Mouse (Mus musculus): ENCODE data around the gene Eral1. TPM values are rescaled to one million over a fixed set of nuclear protein-coding genes. Genes with fewer than 3 reads are reported as not detected.

Eral1 gene
- polyA plus RNA-seq, 1 experiment: 24.6 TPM

DNA sequence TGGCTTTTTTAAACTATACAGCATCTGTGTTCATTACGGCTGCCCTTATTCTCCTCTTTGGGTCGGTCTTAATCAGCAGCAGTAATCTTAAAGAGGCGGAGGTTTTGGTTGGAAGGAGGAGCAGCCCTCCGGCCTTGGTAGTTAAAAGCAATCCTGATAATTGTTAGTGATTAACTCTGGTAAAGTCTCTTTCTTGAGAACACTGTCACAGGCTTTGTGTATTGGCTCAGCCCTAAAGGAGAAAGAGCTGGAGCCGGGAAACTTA, 35.9 kb upstream of the Eral1 start:
- Histone ChIP-seq H3K79me2 (ENCODE audit: control insufficient read depth, insufficient read depth) (peaks cover 94% of the 10 kb centered on the region), H3K27me3 (ENCODE audit: control insufficient read depth, insufficient read depth, insufficient read length) (no peaks in the 10 kb centered on the region), H3K4me2 (ENCODE audit: low read depth) (peak overlapping the region; percentile 73), H3ac (ENCODE audit: control insufficient read depth, insufficient read length) (no peak overlapping the region), H3K4me3 (peak overlapping the region; percentile 28), H3K36me3 (ENCODE audit: control insufficient read depth, insufficient read depth) (no peaks in the 10 kb centered on the region)
- TF ChIP-seq MAX (IDR thresholded peaks at IDR 0.05; ENCODE audit: low read depth) (no peak), E2F4 (IDR thresholded peaks at IDR 0.05; ENCODE audit: insufficient read depth) (no peak), TCF12 (IDR thresholded peaks at IDR 0.05; ENCODE audit: insufficient read depth, poor library complexity, severe bottlenecking) (no peak), POLR2A (IDR thresholded peaks at IDR 0.05; ENCODE audit: insufficient read length, low read depth) (no peak), MYOG (IDR thresholded peaks at IDR 0.05; ENCODE audit: control insufficient read depth in 1 of 3, insufficient read depth in 1 of 3, insufficient read length in 2 of 3, low read depth in 2 of 3) (no peak), POLR2AphosphoS2 (IDR thresholded peaks at IDR 0.05; ENCODE audit: insufficient read length, low read depth) (no peak), SRF (IDR thresholded peaks at IDR 0.05; ENCODE audit: control insufficient read depth, insufficient read length, low read depth) (no peak), TCF3 (IDR thresholded peaks at IDR 0.05; ENCODE audit: insufficient read length, low read depth) (no peak), CEBPB (IDR thresholded peaks at IDR 0.05; ENCODE audit: insufficient read depth, poor library complexity, severe bottlenecking) (no peak), REST (IDR thresholded peaks at IDR 0.05; ENCODE audit: insufficient read depth, insufficient read length) (no peak), MYOD1 (IDR thresholded peaks at IDR 0.05; ENCODE audit: control insufficient read depth in 1 of 3, insufficient read length in 2 of 3, low read depth in 2 of 3) (no peak), USF1 (IDR thresholded peaks at IDR 0.05; ENCODE audit: low read depth) (no peak)

GRCm38 (mm10) chr11:78115367-78116145, 35.4 kb upstream of the Eral1 start:
- Histone ChIP-seq H3K4me3 (peak overlapping the region; percentile 28), H3K79me2 (ENCODE audit: control insufficient read depth, insufficient read depth) (peaks cover 94% of the 10 kb centered on the region), H3K36me3 (ENCODE audit: control insufficient read depth, insufficient read depth) (no peaks in the 10 kb centered on the region), H3K4me2 (ENCODE audit: low read depth) (peak overlapping the region; percentile 80), H3ac (ENCODE audit: control insufficient read depth, insufficient read length) (peak overlapping the region; percentile 41), H3K27me3 (ENCODE audit: control insufficient read depth, insufficient read depth, insufficient read length) (no peaks in the 10 kb centered on the region)
- TF ChIP-seq POLR2AphosphoS2 (IDR thresholded peaks at IDR 0.05; ENCODE audit: insufficient read length, low read depth): no peak
- peak; percentile 48 for TF ChIP-seq E2F4 (IDR thresholded peaks at IDR 0.05; ENCODE audit: insufficient read depth)

DNA sequence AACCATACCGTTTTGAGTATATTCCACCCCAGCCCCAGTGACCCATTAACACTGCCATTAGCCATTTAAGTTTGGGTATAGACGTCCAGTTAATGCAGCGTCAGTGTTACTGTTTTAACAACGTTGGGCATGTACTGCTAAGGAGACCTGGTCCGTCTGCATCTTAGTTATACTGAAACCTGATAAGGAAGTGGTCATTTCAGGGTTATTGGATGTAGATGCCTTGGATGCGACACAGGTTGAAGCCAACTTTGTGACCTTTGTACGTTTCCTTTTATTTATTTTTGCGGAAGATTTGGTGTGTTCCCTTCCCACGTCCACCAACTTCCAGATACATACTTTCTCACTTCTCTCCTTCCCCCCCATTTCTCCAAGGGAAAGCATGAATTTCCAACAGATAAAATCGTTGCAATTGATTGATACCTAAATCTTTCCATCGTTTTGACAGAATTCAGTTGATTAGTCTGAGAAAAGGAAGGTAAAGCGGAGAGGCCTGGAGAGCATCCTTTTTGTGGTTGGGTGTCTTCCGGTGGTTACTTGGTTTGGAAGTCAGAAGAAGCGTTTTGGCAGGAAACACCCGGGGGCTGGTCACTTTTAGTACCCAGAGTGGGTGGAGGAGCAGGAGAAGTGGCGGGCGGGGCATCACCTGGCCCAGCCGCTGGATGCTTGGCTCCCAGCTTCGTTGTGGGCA, 34.6 kb upstream of the Eral1 start:
- H3K36me3 ChIP-seq (ENCODE audit: control insufficient read depth, insufficient read depth): no peaks in the 10 kb centered on the region
- H3K4me2 ChIP-seq (ENCODE audit: low read depth): peak overlapping the region; percentile 80
- H3ac ChIP-seq (ENCODE audit: control insufficient read depth, insufficient read length): peak overlapping the region; percentile 41
- peak overlapping the region; percentile 28 for H3K4me3 ChIP-seq
- peaks cover 94% of the 10 kb centered on the region for H3K79me2 ChIP-seq (ENCODE audit: control insufficient read depth, insufficient read depth)
- H3K27me3 ChIP-seq (ENCODE audit: control insufficient read depth, insufficient read depth, insufficient read length): no peaks in the 10 kb centered on the region
- TF ChIP-seq USF1 (IDR thresholded peaks at IDR 0.05; ENCODE audit: low read depth): no peak
- TF ChIP-seq TCF12 (IDR thresholded peaks at IDR 0.05; ENCODE audit: insufficient read depth, poor library complexity, severe bottlenecking): no peak
- TF ChIP-seq MYOG (IDR thresholded peaks at IDR 0.05; ENCODE audit: control insufficient read depth in 1 of 3, insufficient read depth in 1 of 3, insufficient read length in 2 of 3, low read depth in 2 of 3): no peak
- TF ChIP-seq TCF3 (IDR thresholded peaks at IDR 0.05; ENCODE audit: insufficient read length, low read depth): no peak
- peak; percentile 21 for TF ChIP-seq POLR2A (IDR thresholded peaks at IDR 0.05; ENCODE audit: insufficient read length, low read depth)
- no peak for TF ChIP-seq POLR2AphosphoS2 (IDR thresholded peaks at IDR 0.05; ENCODE audit: insufficient read length, low read depth)
- no peak for TF ChIP-seq MAX (IDR thresholded peaks at IDR 0.05; ENCODE audit: low read depth)
- peak in 1 of 3 experiments; percentile 18 for TF ChIP-seq MYOD1 (IDR thresholded peaks at IDR 0.05; ENCODE audit: control insufficient read depth in 1 of 3, insufficient read length in 2 of 3, low read depth in 2 of 3)
- TF ChIP-seq E2F4 (IDR thresholded peaks at IDR 0.05; ENCODE audit: insufficient read depth): no peak
- TF ChIP-seq REST (IDR thresholded peaks at IDR 0.05; ENCODE audit: insufficient read depth, insufficient read length): no peak
- no peak for TF ChIP-seq CEBPB (IDR thresholded peaks at IDR 0.05; ENCODE audit: insufficient read depth, poor library complexity, severe bottlenecking)
- TF ChIP-seq SRF (IDR thresholded peaks at IDR 0.05; ENCODE audit: control insufficient read depth, insufficient read length, low read depth): no peak

DNA sequence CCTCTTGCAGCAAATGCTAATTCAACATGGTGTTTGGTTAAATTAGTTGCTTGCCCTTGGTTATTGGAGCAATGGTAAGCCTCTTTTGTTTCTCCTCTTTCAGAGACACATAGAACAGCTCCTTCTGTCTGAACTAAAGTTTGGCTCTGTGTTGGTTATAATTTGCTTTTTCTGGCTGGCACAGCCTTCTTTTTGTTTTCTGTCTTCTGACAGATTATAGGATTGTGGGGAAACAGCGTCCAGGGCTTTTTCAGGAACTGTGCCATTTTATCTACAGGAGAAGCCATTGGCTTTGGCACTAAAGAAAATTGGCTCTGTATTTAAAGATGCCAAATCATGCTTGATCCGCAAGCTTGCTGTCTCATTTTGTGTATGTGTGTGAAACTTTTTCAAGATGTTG, 33.4 kb upstream of the Eral1 start:
- Histone ChIP-seq H3K4me3 (no peak overlapping the region), H3K79me2 (ENCODE audit: control insufficient read depth, insufficient read depth) (peaks cover 94% of the 10 kb centered on the region), H3K4me2 (ENCODE audit: low read depth) (no peak overlapping the region), H3K36me3 (ENCODE audit: control insufficient read depth, insufficient read depth) (no peaks in the 10 kb centered on the region), H3K27me3 (ENCODE audit: control insufficient read depth, insufficient read depth, insufficient read length) (no peaks in the 10 kb centered on the region), H3ac (ENCODE audit: control insufficient read depth, insufficient read length) (no peak overlapping the region)
- no peak for TF ChIP-seq MYOG (IDR thresholded peaks at IDR 0.05; ENCODE audit: control insufficient read depth in 1 of 3, insufficient read depth in 1 of 3, insufficient read length in 2 of 3, low read depth in 2 of 3)

DNA sequence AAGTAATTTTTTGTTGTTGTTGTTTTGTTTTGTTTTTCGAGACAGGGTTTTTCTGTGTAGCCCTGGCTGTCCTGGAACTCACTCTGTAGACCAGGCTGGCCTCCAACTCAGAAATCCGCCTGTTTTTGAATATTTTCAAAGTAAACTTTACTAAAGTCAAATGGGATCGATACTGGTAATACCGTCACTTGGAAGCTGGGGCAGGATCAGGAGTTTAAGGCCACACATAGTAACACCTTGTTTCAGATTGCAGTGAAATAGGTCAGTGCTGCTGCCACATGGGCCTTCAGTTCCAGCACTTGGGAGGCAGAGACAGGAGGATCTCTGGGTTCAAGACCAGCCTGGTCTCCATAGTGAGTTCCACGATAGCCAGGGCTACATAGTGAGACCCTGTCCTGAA, 24.3 kb upstream of the Eral1 start:
- no peak overlapping the region for H3K4me3 ChIP-seq
- H3K36me3 ChIP-seq (ENCODE audit: control insufficient read depth, insufficient read depth): no peaks in the 10 kb centered on the region
- H3K79me2 ChIP-seq (ENCODE audit: control insufficient read depth, insufficient read depth): peaks cover 93% of the 10 kb centered on the region
- no peak overlapping the region for H3ac ChIP-seq (ENCODE audit: control insufficient read depth, insufficient read length)
- TF ChIP-seq POLR2A (IDR thresholded peaks at IDR 0.05; ENCODE audit: insufficient read length, low read depth) (no peak), SRF (IDR thresholded peaks at IDR 0.05; ENCODE audit: control insufficient read depth, insufficient read length, low read depth) (no peak), POLR2AphosphoS2 (IDR thresholded peaks at IDR 0.05; ENCODE audit: insufficient read length, low read depth) (no peak), MYOG (IDR thresholded peaks at IDR 0.05; ENCODE audit: control insufficient read depth in 1 of 3, insufficient read depth in 1 of 3, insufficient read length in 2 of 3, low read depth in 2 of 3) (no peak), TCF3 (IDR thresholded peaks at IDR 0.05; ENCODE audit: insufficient read length, low read depth) (no peak), CEBPB (IDR thresholded peaks at IDR 0.05; ENCODE audit: insufficient read depth, poor library complexity, severe bottlenecking) (no peak), MAX (IDR thresholded peaks at IDR 0.05; ENCODE audit: low read depth) (no peak), E2F4 (IDR thresholded peaks at IDR 0.05; ENCODE audit: insufficient read depth) (no peak), REST (IDR thresholded peaks at IDR 0.05; ENCODE audit: insufficient read depth, insufficient read length) (no peak), USF1 (IDR thresholded peaks at IDR 0.05; ENCODE audit: low read depth) (no peak), TCF12 (IDR thresholded peaks at IDR 0.05; ENCODE audit: insufficient read depth, poor library complexity, severe bottlenecking) (no peak), MYOD1 (IDR thresholded peaks at IDR 0.05; ENCODE audit: control insufficient read depth in 1 of 3, insufficient read length in 2 of 3, low read depth in 2 of 3) (no peak)
- H3K4me2 ChIP-seq (ENCODE audit: low read depth): no peak overlapping the region
- H3K27me3 ChIP-seq (ENCODE audit: control insufficient read depth, insufficient read depth, insufficient read length): no peaks in the 10 kb centered on the region
